Mouse (Mus musculus) midbrain, embryonic 16.5 days (tissue): Measurements from ENCODE around the gene Spryd4. TPM values are rescaled to one million over a fixed set of nuclear protein-coding genes. Genes with fewer than 3 reads are reported as not detected.

Experiments used
- polyA plus RNA-seq: library from polyadenylated mRNA; unstranded; fragments of >200 nt; fragmentation: Nextera tagmentation; extraction: Ambion mirVana; gene quantifications from 2 replicates; pipeline ENCODE4 v1.2.1, GENCODE M21; 2015

Spryd4 gene
- polyA plus RNA-seq, 1 experiment from 2014 or later, result 22.1 TPM

Other genes starting within 250 kb of the Spryd4 start
- gene Hsd17b6, start 204.2 kb downstream of the Spryd4 start, polyA plus RNA-seq, result not detected in 2 replicates
- 37.4 and 40.1 TPM in 2 replicates for gene Prim1, start 196.6 kb downstream of the Spryd4 start, polyA plus RNA-seq
- 487 and 537 TPM in 2 replicates for gene Naca, start 176.2 kb downstream of the Spryd4 start, polyA plus RNA-seq
- 387 and 407 TPM in 2 replicates for gene Ptges3, start 152.9 kb downstream of the Spryd4 start, polyA plus RNA-seq
- gene Atp5b, start 128.5 kb downstream of the Spryd4 start, polyA plus RNA-seq, result 2,034 and 2,090 TPM in 2 replicates
- gene Baz2a, start 120.2 kb downstream of the Spryd4 start, polyA plus RNA-seq, result 7.4 and 8.5 TPM in 2 replicates
- 7.0 and 7.8 TPM in 2 replicates for gene Rbms2, start 31.5 kb downstream of the Spryd4 start, polyA plus RNA-seq
- gene Gls2, start 17.4 kb downstream of the Spryd4 start, polyA plus RNA-seq, result 1.1 and 1.7 TPM in 2 replicates
- 0.11 and 0.24 TPM in 2 replicates for gene Mip, start 14.0 kb upstream of the Spryd4 start, polyA plus RNA-seq
- gene Timeless, start 20.3 kb upstream of the Spryd4 start, polyA plus RNA-seq, result 15.6 and 16.1 TPM in 2 replicates
- 0.11 TPM in 1 of 2 replicates, not detected in the other for gene Apon, start 42.3 kb upstream of the Spryd4 start, polyA plus RNA-seq
- not detected in 2 replicates for gene Apof, start 56.9 kb upstream of the Spryd4 start, polyA plus RNA-seq
- 20.4 and 20.9 TPM in 2 replicates for gene Stat2, start 58.8 kb upstream of the Spryd4 start, polyA plus RNA-seq
- gene Il23a, start 86.9 kb upstream of the Spryd4 start, polyA plus RNA-seq, result 0.14 and 0.15 TPM in 2 replicates
- 20.8 and 22.3 TPM in 2 replicates for gene Pan2, start 91.5 kb upstream of the Spryd4 start, polyA plus RNA-seq
- 185 and 191 TPM in 2 replicates for gene Cnpy2, start 110.7 kb upstream of the Spryd4 start, polyA plus RNA-seq
- gene Cs, start 125.9 kb upstream of the Spryd4 start, polyA plus RNA-seq, result 247 and 265 TPM in 2 replicates
- 36.8 and 40.3 TPM in 2 replicates for gene Coq10a, start 157.2 kb upstream of the Spryd4 start, polyA plus RNA-seq
- 9.9 and 13.6 TPM in 2 replicates for gene Ankrd52, start 165.3 kb upstream of the Spryd4 start, polyA plus RNA-seq
- gene Slc39a5, start 189.4 kb upstream of the Spryd4 start, polyA plus RNA-seq, result 0.10 TPM in 1 of 2 replicates, not detected in the other
- gene Nabp2, start 199.7 kb upstream of the Spryd4 start, polyA plus RNA-seq, result 141 and 150 TPM in 2 replicates
- gene Rnf41, start 199.8 kb upstream of the Spryd4 start, polyA plus RNA-seq, result 105 and 108 TPM in 2 replicates
- 185 and 195 TPM in 2 replicates for gene Smarcc2, start 247.4 kb upstream of the Spryd4 start, polyA plus RNA-seq